Mouse (Mus musculus): ENCODE results near the gene Tmem217.

DNA sequence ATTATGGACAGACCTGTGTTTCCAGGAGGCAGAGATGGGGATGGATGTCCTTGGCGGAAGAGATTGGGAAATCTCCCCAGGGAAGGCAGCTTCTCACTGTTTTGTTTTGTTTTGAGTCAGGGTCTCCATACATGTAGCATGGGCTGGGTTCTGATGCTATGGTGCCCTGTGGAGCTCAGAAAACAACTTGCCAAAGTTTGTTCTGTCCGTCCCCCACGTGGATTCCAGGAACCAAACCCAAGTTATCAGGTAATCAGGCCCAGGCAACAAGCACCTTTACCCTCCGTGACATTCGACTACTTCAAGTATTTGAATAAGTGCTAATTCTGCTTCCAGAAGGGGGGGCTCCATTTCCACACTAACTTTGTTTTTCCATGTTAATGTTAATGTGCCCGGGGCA is 52.7 kb downstream of the Tmem217 start:
- TF ChIP-seq CTCF (conservative IDR thresholded peaks at IDR 0.05; ENCODE audit: low read length) (no peak), POU5F1 (IDR thresholded peaks at IDR 0.05; ENCODE audit: borderline replicate concordance, low read length) (no peak), NANOG (IDR thresholded peaks at IDR 0.05; ENCODE audit: borderline replicate concordance, low read length) (no peak)

Data from E14TG2a.4 (cell line).